ENCODE assay signal across 8 mouse cellular contexts in genomic region chr11:76027139-76028071, GRCm38 (mm10). TPM values are rescaled to one million over a fixed set of nuclear protein-coding genes. Genes with fewer than 3 reads are reported as not detected.
DNase-seq lines count a peak whose midpoint lies in the region; ATAC-seq and TF ChIP-seq lines count a peak whose summit lies in the region.

Gene Rflnb (minus strand): TSS chr11:76027782.

- no peaks in the 10 kb centered on the region for H3K27me3 ChIP-seq in embryonic facial prominence, embryonic 11.5 days (ENCODE audit: control insufficient read depth, insufficient read depth, low read length)
- H3K27me3 ChIP-seq in limb, embryonic 15.5 days = no peaks in the 10 kb centered on the region
- H3K27me3 ChIP-seq in midbrain, postnatal 0 days (ENCODE audit: insufficient read depth, low read length) = no peaks in the 10 kb centered on the region
- H3K27me3 ChIP-seq in spleen, adult 2 months (ENCODE audit: control insufficient read depth, insufficient read depth, low read length) = peaks cover 6% of the 10 kb centered on the region

- H3K4me3 ChIP-seq in embryonic facial prominence, embryonic 11.5 days (ENCODE audit: low read depth, low read length) = peak within 1 kb of the TSS; percentile 75
- H3K4me3 ChIP-seq in limb, embryonic 15.5 days = peak within 1 kb of the TSS; percentile 85
- H3K4me3 ChIP-seq in midbrain, postnatal 0 days (ENCODE audit: low read depth, low read length) = peak within 1 kb of the TSS; percentile 65
- H3K4me3 ChIP-seq in spleen, adult 2 months (ENCODE audit: extremely low read depth, insufficient read depth, insufficient read length) = peak within 1 kb of the TSS; percentile 86

- peak; percentile 27 for TF ChIP-seq CTCF in midbrain, postnatal 0 days (IDR thresholded peaks at IDR 0.05)
- TF ChIP-seq CTCF in spleen, adult 2 months (IDR thresholded peaks at IDR 0.05; ENCODE audit: extremely low read depth, insufficient read depth, insufficient read length, insufficient replicate concordance) = peak; percentile 11; the same call in 1 of the 2 replicates

- H3K9me3 ChIP-seq in embryonic facial prominence, embryonic 11.5 days (replicated peaks; ENCODE audit: control insufficient read depth, low read length) = no peaks in the 10 kb centered on the region
- no peaks in the 10 kb centered on the region for H3K9me3 ChIP-seq in limb, embryonic 15.5 days
- H3K9me3 ChIP-seq in midbrain, postnatal 0 days (ENCODE audit: low read length) = no peaks in the 10 kb centered on the region

- H3K4me1 ChIP-seq in embryonic facial prominence, embryonic 11.5 days (ENCODE audit: control insufficient read depth, insufficient read depth, low read length) = peaks cover 3% of the 10 kb centered on the region
- peaks cover 34% of the 10 kb centered on the region for H3K4me1 ChIP-seq in limb, embryonic 15.5 days
- H3K4me1 ChIP-seq in midbrain, postnatal 0 days (ENCODE audit: insufficient read depth, low read length) = no peaks in the 10 kb centered on the region
- H3K4me1 ChIP-seq in spleen, adult 2 months (ENCODE audit: control insufficient read depth, insufficient read depth, insufficient read length) = peaks cover 12% of the 10 kb centered on the region

- under 1% methylated on average over 86 of the region's 112 CpGs for WGBS in embryonic facial prominence, embryonic 11.5 days
- WGBS in limb, embryonic 15.5 days = under 1% methylated on average over 101 of the region's 112 CpGs
- under 1% methylated on average over 68 of the region's 112 CpGs for WGBS in midbrain, postnatal 0 days
- WGBS in spleen, adult 2 months = 1% methylated on average over 97 of the region's 112 CpGs

- ATAC-seq in embryonic facial prominence, embryonic 11.5 days (replicated peaks; ENCODE audit: insufficient number of reproducible peaks, low FRiP score, low TSS enrichment, low read depth) = peak; percentile 87
- ATAC-seq in limb, embryonic 15.5 days (ENCODE audit: insufficient number of reproducible peaks, low FRiP score, low TSS enrichment, low read depth) = peak; percentile 82
- peak; percentile 79 for ATAC-seq in midbrain, postnatal 0 days (ENCODE audit: low FRiP score)

- DNase-seq in 3T3-L1 (ENCODE audit: low read depth, low spot score) = peak; percentile 59
- peak; percentile 96 for DNase-seq in adrenal gland, postnatal 25 days
- peak; percentile 90 for DNase-seq in embryonic facial prominence, embryonic 11.5 days (ENCODE audit: low spot score)
- DNase-seq in heart, adult 11 months = peak; percentile 99
- DNase-seq in kidney, adult 11 months = peak; percentile 75
- peak; percentile 62 for DNase-seq in midbrain, postnatal 0 days (ENCODE audit: low spot score)
- peak in 1 of 2 experiments; percentile 84 for DNase-seq in spleen, adult 2 months (ENCODE audit: low read depth in 1 of 2, low spot score in 2 of 2)

- H3K36me3 ChIP-seq in embryonic facial prominence, embryonic 11.5 days (replicated peaks; ENCODE audit: control insufficient read depth, insufficient read depth, low read depth, low read length) = no peaks in the 10 kb centered on the region; the same call in 1 of the 2 replicates
- peaks cover 18% of the 10 kb centered on the region for H3K36me3 ChIP-seq in limb, embryonic 15.5 days
- H3K36me3 ChIP-seq in midbrain, postnatal 0 days (ENCODE audit: insufficient read depth, low read length) = no peaks in the 10 kb centered on the region
- H3K36me3 ChIP-seq in spleen, adult 2 months (ENCODE audit: control insufficient read depth, insufficient read depth, low read length) = no peaks in the 10 kb centered on the region

- peak within 1 kb of the TSS; percentile 62 for H3K4me2 ChIP-seq in embryonic facial prominence, embryonic 11.5 days (ENCODE audit: low read depth, low read length)
- peak within 1 kb of the TSS; percentile 81 for H3K4me2 ChIP-seq in limb, embryonic 15.5 days
- peak within 1 kb of the TSS; percentile 89 for H3K4me2 ChIP-seq in midbrain, postnatal 0 days (ENCODE audit: low read depth, low read length, poor library complexity, severe bottlenecking)

- no peak for TF ChIP-seq POLR2A in spleen, adult 2 months (IDR thresholded peaks at IDR 0.05; ENCODE audit: low read depth, low read length)

- peak within 1 kb of the TSS; percentile 67 for H3K27ac ChIP-seq in embryonic facial prominence, embryonic 11.5 days (replicated peaks; ENCODE audit: low read depth, low read length)
- H3K27ac ChIP-seq in limb, embryonic 15.5 days = peak within 1 kb of the TSS; percentile 86
- no peak within 1 kb of the TSS for H3K27ac ChIP-seq in midbrain, postnatal 0 days (ENCODE audit: low read depth, low read length)
- peak within 1 kb of the TSS; percentile 56 for H3K27ac ChIP-seq in spleen, adult 2 months (ENCODE audit: insufficient read depth, low read length)

- H3K9ac ChIP-seq in embryonic facial prominence, embryonic 11.5 days (replicated peaks; ENCODE audit: low read length) = peak within 1 kb of the TSS; percentile 81
- H3K9ac ChIP-seq in limb, embryonic 15.5 days = peak within 1 kb of the TSS; percentile 82
- peak within 1 kb of the TSS; percentile 71 for H3K9ac ChIP-seq in midbrain, postnatal 0 days (replicated peaks; ENCODE audit: low read length, poor library complexity, severe bottlenecking)

RNA-seq across cellular contexts. Expression of gene Rflnb, which starts in this region (rescaled TPM):
- total RNA-seq in adrenal gland, postnatal 25 days (2021) = 19.3 and 20.2 TPM in 2 replicates
- polyA plus RNA-seq in embryonic facial prominence, embryonic 11.5 days (2014; fragmentation: Nextera tagmentation; extraction: Ambion mirVana) = 34.7 TPM in 2 replicates
- polyA plus RNA-seq in limb, embryonic 15.5 days (2015; fragmentation: Nextera tagmentation; extraction: Ambion mirVana) = 51.0 and 59.4 TPM in 2 replicates
- 16.7 and 17.7 TPM in 2 replicates for total RNA-seq in midbrain, postnatal 0 days (2014; rRNA removed)
- polyA plus RNA-seq in midbrain, postnatal 0 days (2015; fragmentation: Nextera tagmentation; extraction: Ambion mirVana) = 15.2 and 16.3 TPM in 2 replicates
- 11.5 and 15.5 TPM in 2 replicates for polyA plus RNA-seq in spleen, adult 2 months (2012; rRNA removed)
